Mouse (Mus musculus): ENCODE results near the gene Micall2.

The Micall2 gene

GRCm38 (mm10) chr5:139681832-139682630 is 54.1 kb downstream of the Micall2 start:
- in situ Hi-C loops (cut with MseI, MboI) = no loop called here

- in situ Hi-C loops (cut with MseI, MboI) = no loop called here
Measured at GRCm38 (mm10) chr5:139675707-139675967, 60.5 kb downstream of the Micall2 start.

GRCm38 (mm10) chr5:139674940-139675706 is 61.0 kb downstream of the Micall2 start:
- in situ Hi-C loops (cut with MseI, MboI) = no loop called here

GRCm38 (mm10) chr5:139669380-139669779 is 66.8 kb downstream of the Micall2 start:
- in situ Hi-C loops (cut with MseI, MboI) = loop anchor here in 1 of 2 experiments (10.0 kb wide), 1 partner anchor 135 kb away; no protein-coding TSS in a partner anchor

GRCm38 (mm10) chr5:139668494-139668893 is 67.6 kb downstream of the Micall2 start:
- in situ Hi-C loops (cut with MseI, MboI) = loop anchor here in 1 of 2 experiments (10.0 kb wide), 1 partner anchor 134 kb away; no protein-coding TSS in a partner anchor

- in situ Hi-C loops (cut with MseI, MboI) = loop anchor here in 1 of 2 experiments (10.0 kb wide), 1 partner anchor 132 kb away; no protein-coding TSS in a partner anchor
Measured at GRCm38 (mm10) chr5:139666496-139666895, 69.6 kb downstream of the Micall2 start.

- in situ Hi-C loops (cut with MseI, MboI) = loop anchor here in 1 of 2 experiments (10.0 kb wide), 1 partner anchor 131 kb away; no protein-coding TSS in a partner anchor
Measured at GRCm38 (mm10) chr5:139665375-139665774, 70.8 kb downstream of the Micall2 start.

- in situ Hi-C loops (cut with MseI, MboI) = loop anchor here in 1 of 2 experiments (10.0 kb wide), 1 partner anchor 127 kb away; no protein-coding TSS in a partner anchor
Measured at GRCm38 (mm10) chr5:139661713-139662112, 74.4 kb downstream of the Micall2 start.

- in situ Hi-C loops (cut with MseI, MboI) = no loop called here
Measured at GRCm38 (mm10) chr5:139659307-139659706, 76.8 kb downstream of the Micall2 start.

GRCm38 (mm10) chr5:139658865-139659264 is 77.3 kb downstream of the Micall2 start:
- in situ Hi-C loops (cut with MseI, MboI) = no loop called here

GRCm38 (mm10) chr5:139657959-139658602 is 78.1 kb downstream of the Micall2 start:
- in situ Hi-C loops (cut with MseI, MboI) = no loop called here
